Mouse (Mus musculus) small intestine, adult 10 weeks (tissue): Measurements from ENCODE around the gene Rps26. TPM values are rescaled to one million over a fixed set of nuclear protein-coding genes. Genes with fewer than 3 reads are reported as not detected.

Experiments used
- polyA plus RNA-seq: library from polyadenylated mRNA; stranded (reverse); fragments of 350-450 nt; fragmentation: Illumina TruSeq; extraction: RNeasy Lipid Tissue Mini Kit (QIAGEN cat#74804); gene quantifications from one replicate; pipeline ENCODE4 v1.2.3, GENCODE M21; 2014; ENCODE audit warnings: low replicate concordance

The Rps26 gene
- 7.5 TPM for polyA plus RNA-seq

DNA sequence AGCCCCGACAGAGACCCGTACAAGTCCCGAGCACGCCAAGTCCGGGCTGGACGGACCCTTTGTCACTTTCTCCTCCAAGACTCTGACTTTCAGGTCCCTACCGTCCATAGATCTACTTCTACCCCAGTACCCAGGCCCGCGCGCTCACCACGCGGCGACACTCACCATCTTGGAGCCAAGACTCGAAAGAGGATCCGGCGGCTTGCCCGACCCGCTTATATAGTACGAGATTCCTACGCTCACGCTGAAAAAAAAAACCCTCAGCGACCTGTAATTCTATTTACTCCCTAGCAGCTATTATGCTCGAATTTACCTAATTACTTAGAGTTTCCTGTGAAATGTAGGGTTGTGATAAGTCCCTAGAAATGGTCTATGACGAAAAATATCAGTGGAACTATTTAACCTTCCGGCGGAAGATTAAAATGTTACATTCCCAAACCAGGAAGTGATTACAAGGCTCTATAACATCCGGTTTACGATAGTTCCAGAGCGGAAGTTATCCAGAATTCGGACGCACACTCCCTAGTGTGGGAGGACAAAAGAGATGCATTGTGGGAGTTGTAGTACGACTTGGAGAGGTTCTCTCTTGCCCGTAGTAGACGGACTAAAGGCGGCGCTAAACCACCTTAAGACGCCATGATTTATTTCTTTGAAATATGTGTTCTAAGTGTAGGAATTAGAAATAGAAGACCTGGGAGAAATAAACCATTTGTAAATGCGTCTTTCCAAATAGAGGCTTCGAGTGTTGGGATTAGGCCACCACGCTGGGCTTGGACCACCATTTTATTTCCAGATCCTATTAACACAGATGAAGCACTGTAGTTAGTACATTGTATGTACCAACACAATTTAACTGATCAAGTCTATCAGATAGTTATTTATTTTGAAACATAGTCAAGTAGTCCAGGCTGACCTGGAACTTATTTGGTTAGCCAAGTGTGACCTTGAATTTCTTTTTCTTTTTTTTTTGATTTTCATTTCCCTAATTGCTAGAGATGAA, at the start of gene Rps26:
Gene Rps26 (minus strand): TSS at position 437 of the 1,000 bp plus-strand sequence.

DNA sequence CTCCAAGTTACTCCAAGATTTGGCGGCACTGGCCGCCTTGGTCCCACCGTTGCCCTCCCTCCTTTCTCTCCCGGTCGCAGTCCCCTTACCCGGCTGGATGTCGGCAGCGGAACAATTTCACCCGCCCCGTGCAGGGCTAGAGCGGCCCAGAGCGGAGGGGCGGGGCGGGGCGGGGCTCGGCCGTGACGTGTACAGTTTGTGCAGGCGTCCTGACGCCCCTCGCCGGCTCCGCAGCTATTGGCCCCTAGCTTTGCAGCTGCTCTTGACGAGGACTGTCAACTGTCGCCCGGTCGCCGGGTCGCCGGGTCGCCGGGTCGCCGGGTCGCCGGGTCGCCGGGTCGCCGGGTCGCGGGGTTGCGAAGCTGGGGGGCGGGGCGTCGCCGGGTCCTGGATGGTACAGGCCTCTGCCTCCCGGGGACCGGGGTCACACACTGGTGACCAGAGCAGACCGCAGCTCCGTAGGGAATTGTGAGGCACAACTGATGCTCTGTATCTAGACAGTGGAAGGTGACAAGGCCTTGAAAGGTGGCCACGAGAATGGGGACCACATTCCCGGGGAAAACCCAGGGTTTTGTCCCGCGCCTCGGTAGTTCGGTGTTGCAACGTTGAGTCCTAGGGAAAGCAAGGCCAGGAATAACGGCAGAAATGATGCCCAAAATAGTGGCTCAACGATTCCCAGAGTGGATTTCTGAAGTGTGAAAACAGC, 47.4 kb upstream of the Rps26 start, which contains the start of gene Suox:
Gene Suox (minus strand): TSS at position 311 of the 706 bp plus-strand sequence.

DNA sequence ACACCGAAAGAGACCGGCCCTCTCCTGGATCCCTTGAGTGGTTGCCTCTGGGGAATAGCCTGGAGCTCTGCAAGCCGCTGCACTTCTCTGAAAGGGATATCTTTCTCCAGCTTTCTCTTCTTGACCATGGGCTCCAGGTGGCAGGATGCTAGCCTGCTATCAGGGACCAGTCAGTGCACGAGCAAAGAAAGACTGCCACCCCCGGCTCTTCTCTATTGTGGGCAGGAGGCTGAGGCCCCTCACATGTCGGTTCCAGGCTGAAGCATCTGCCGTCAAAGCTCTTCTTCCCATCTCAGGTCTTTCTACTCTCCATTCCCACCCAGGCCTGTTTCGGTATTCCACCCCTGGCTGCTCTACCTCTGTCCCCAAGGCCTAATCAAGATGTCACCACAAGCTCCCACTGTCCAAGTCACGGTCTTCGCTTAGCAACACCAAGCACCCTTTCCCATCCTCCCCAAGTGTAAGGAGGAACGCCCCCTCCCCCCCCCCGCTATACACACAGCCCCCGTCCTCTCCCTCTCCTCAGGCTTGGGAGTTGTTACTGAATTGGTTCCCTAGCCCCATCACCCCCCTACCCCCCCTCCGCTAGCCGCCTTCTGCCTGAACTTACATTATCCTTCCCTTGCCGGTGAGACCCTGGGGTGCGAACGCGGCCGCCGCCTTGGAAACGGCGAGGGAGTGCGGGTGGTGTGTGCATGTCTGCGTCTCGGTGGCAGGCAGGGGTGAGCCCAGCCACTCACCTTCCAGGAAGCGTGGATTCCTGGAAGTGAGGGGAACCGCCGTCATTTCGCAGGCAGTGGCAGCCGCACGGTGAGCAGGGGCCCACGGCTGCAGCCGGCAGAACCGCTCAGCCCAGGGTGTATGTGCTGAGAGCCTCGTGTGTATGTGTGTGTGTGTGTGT, 18.8 kb upstream of the Rps26 start, which contains the start of gene Ikzf4:
Gene Ikzf4 (minus strand): TSS at position 881 of the 901 bp plus-strand sequence.

DNA sequence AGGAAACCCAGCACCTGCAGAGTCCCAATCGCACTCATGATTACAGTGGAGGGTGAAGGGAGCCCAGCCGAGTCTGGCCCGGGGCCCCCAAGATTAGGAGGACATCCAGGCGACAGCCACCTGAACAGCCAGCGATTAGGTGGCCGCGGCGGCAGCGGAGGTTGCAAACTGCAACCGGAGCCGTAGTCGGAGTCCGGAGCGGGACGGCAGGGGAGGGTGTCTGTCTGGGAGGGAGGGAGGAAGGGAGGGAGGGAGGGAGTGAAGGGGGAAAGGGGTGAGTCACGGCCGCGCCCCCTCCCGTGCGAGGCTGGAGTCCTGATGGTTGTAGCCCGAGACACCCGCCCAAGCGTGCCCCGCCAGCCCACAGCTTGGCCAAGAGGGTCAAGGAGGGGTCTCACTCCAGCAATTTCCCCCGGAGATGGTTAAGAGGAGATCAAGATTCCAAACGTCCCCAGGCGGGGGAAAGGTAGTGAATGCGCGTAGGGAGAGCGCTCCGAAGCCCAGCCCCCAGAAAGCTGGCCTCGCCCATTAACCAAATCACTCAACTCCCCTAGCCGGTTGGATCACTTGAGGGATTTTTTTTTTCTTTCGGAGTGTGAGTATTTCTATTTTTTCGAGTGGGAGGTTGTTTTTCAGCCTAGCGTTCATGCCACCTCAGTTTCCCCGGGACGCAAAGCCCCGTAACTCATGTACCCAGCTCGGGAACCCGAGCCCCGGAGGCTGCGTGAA, 36.9 kb downstream of the Rps26 start, which contains the start of gene Erbb3:
Gene Erbb3 (minus strand): TSS at position 189 of the 729 bp plus-strand sequence.

Other genes with a start within 250 kb of the Rps26 start
- gene Ankrd52, start 249.6 kb downstream of the Rps26 start, polyA plus RNA-seq, result 4.7 TPM
- gene Slc39a5, start 225.5 kb downstream of the Rps26 start, polyA plus RNA-seq, result 0.78 TPM
- 10.6 TPM for gene Nabp2, start 215.3 kb downstream of the Rps26 start, polyA plus RNA-seq
- 5.2 TPM for gene Rnf41, start 215.1 kb downstream of the Rps26 start, polyA plus RNA-seq
- 35.8 TPM for gene Smarcc2, start 167.5 kb downstream of the Rps26 start, polyA plus RNA-seq
- gene Myl6, start 132.6 kb downstream of the Rps26 start, polyA plus RNA-seq, result 27.1 TPM
- gene Myl6b, start 128.1 kb downstream of the Rps26 start, polyA plus RNA-seq, result not detected
- gene Esyt1, start 100.9 kb downstream of the Rps26 start, polyA plus RNA-seq, result 1.9 TPM
- gene Zc3h10, start 79.0 kb downstream of the Rps26 start, polyA plus RNA-seq, result 0.85 TPM
- gene Rpl41, start 77.4 kb downstream of the Rps26 start, polyA plus RNA-seq, result 15.5 TPM
- 72.6 TPM for gene Pa2g4, start 60.8 kb downstream of the Rps26 start, polyA plus RNA-seq
- 157 TPM for gene Erbb3, start 37.1 kb downstream of the Rps26 start, polyA plus RNA-seq
- gene Ikzf4, start 19.2 kb upstream of the Rps26 start, polyA plus RNA-seq, result 0.41 TPM
- gene Suox, start 47.3 kb upstream of the Rps26 start, polyA plus RNA-seq, result 2.4 TPM
- 70.4 TPM for gene Rab5b, start 69.5 kb upstream of the Rps26 start, polyA plus RNA-seq
- not detected for gene Pmel, start 77.4 kb upstream of the Rps26 start, polyA plus RNA-seq
- gene Cdk2, start 78.3 kb upstream of the Rps26 start, polyA plus RNA-seq, result 14.3 TPM
- gene Dgka, start 118.1 kb upstream of the Rps26 start, polyA plus RNA-seq, result 41.2 TPM
- 0.89 TPM for gene Pym1, start 121.1 kb upstream of the Rps26 start, polyA plus RNA-seq
- gene Mmp19, start 164.2 kb upstream of the Rps26 start, polyA plus RNA-seq, result 2.0 TPM
- 39.9 TPM for gene Dnajc14, start 177.3 kb upstream of the Rps26 start, polyA plus RNA-seq
- gene Tmem198b, start 177.6 kb upstream of the Rps26 start, polyA plus RNA-seq, result 3.1 TPM
- gene Sarnp, start 190.6 kb upstream of the Rps26 start, polyA plus RNA-seq, result 242 TPM
- gene Ormdl2, start 194.9 kb upstream of the Rps26 start, polyA plus RNA-seq, result 206 TPM